Comparison of ENCODE assay signal across 8 mouse cellular contexts in the genomic region with DNA sequence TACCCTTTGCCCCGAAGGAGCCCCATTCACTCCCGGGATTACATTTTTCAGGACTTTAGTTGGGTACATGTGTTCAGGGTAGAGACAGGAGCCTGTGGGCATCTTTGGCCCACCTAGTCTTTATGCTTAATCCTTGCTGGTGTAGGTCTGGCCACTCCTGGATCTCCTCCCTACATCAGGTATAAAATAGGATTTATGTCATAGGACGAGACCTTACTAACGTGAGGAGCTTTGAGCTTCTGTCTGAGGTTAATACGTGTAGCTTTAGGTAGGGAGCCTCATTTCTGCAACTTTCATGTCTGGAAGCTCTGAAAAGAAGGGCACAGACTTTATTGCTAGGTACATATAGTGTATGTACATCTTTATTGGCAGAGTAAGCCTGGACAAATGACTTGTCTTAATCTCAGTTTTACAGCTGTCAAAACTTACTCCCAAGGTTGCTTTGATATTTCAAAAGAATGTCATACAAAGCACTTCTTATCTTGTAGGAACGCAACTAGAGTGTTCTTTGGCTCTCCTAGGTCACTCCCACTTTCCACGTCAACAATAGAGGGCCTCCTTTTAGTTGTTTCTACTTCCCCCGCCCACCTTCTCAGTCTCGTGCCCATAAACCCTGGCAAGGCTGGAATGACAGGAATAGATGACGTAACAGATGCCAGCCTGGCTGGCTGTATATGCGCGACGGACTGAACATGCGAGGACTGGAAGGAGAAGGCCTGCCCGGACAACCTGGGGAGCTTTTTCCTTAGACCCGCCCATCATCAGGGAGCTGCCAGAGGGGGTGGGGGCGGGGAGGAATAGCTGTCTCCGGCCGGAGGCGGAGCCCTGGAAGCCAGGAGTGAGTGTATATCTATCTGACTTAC. TPM values are rescaled to one million over a fixed set of nuclear protein-coding genes. Genes with fewer than 3 reads are reported as not detected.
DNase-seq lines count a peak whose midpoint lies in the region; ATAC-seq and TF ChIP-seq lines count a peak whose summit lies in the region.

No protein-coding gene starts in this region.

- peak overlapping the region; percentile 39 for H3K27ac ChIP-seq in embryonic fibroblast, embryonic 13.5 days (ENCODE audit: insufficient read depth, low read length)
- H3K27ac ChIP-seq in heart, embryonic 12.5 days (ENCODE audit: poor library complexity, severe bottlenecking), result peak overlapping the region; percentile 99
- H3K27ac ChIP-seq in kidney, embryonic 15.5 days, result peak overlapping the region; percentile 86
- peak overlapping the region; percentile 90 for H3K27ac ChIP-seq in limb, embryonic 15.5 days
- peak overlapping the region; percentile 72 for H3K27ac ChIP-seq in midbrain, embryonic 16.5 days (ENCODE audit: low read length)

- ATAC-seq in heart, embryonic 12.5 days (ENCODE audit: insufficient number of reproducible peaks, low FRiP score), result peak; percentile 75
- ATAC-seq in kidney, embryonic 15.5 days (replicated peaks; ENCODE audit: low FRiP score), result peak; percentile 59
- ATAC-seq in limb, embryonic 15.5 days (ENCODE audit: insufficient number of reproducible peaks, low FRiP score, low TSS enrichment, low read depth), result peak; percentile 57
- ATAC-seq in midbrain, embryonic 16.5 days, result peak; percentile 30; the same call in 1 of the 2 replicates

- H3K4me2 ChIP-seq in heart, embryonic 12.5 days, result peak overlapping the region; percentile 88
- peak overlapping the region; percentile 80 for H3K4me2 ChIP-seq in kidney, embryonic 15.5 days
- H3K4me2 ChIP-seq in limb, embryonic 15.5 days, result peak overlapping the region; percentile 80
- H3K4me2 ChIP-seq in midbrain, embryonic 16.5 days (ENCODE audit: low read length), result peak overlapping the region; percentile 94

- TF ChIP-seq CTCF in embryonic fibroblast, embryonic 13.5 days (IDR thresholded peaks at IDR 0.05; ENCODE audit: borderline replicate concordance, insufficient read depth, low read length), result no peak

- no peaks in the 10 kb centered on the region for H3K9me3 ChIP-seq in heart, embryonic 12.5 days (replicated peaks)
- H3K9me3 ChIP-seq in kidney, embryonic 15.5 days (replicated peaks), result no peaks in the 10 kb centered on the region
- no peaks in the 10 kb centered on the region for H3K9me3 ChIP-seq in limb, embryonic 15.5 days
- no peaks in the 10 kb centered on the region for H3K9me3 ChIP-seq in midbrain, embryonic 16.5 days (replicated peaks; ENCODE audit: control insufficient read depth, low read length, poor library complexity, severe bottlenecking)

- 6% methylated on average over 20 of the region's 20 CpGs for WGBS in heart, embryonic 12.5 days
- 6% methylated on average over 20 of the region's 20 CpGs for WGBS in kidney, embryonic 15.5 days
- 7% methylated on average over 20 of the region's 20 CpGs for WGBS in limb, embryonic 15.5 days
- WGBS in midbrain, embryonic 16.5 days, result 5% methylated on average over 20 of the region's 20 CpGs

- TF ChIP-seq POLR2A in embryonic fibroblast, embryonic 13.5 days (IDR thresholded peaks at IDR 0.05; ENCODE audit: low read depth, low read length), result peak; percentile 47

- peak overlapping the region; percentile 95; the same call in 1 of the 2 replicates for H3K9ac ChIP-seq in heart, embryonic 12.5 days
- H3K9ac ChIP-seq in kidney, embryonic 15.5 days, result peak overlapping the region; percentile 41
- H3K9ac ChIP-seq in limb, embryonic 15.5 days, result 0 out of 2 replicates have a peak overlapping the region, but pooled peaks have one; percentile 7
- peak overlapping the region; percentile 82 for H3K9ac ChIP-seq in midbrain, embryonic 16.5 days (ENCODE audit: low read depth, low read length)

- DNase-seq in B cell, adult 2 months, result peak; percentile 43 to 56
- peak; percentile 39 to 62 for DNase-seq in adrenal gland, postnatal 4 days (ENCODE audit: low spot score in 2 of 2)
- peak; percentile 52 to 65 for DNase-seq in spleen, postnatal 36 days (ENCODE audit: low spot score in 2 of 2)

- peaks cover 12% of the 10 kb centered on the region for H3K36me3 ChIP-seq in heart, embryonic 12.5 days
- H3K36me3 ChIP-seq in kidney, embryonic 15.5 days, result peaks cover 7% of the 10 kb centered on the region
- H3K36me3 ChIP-seq in limb, embryonic 15.5 days, result peaks cover 8% of the 10 kb centered on the region
- peaks cover under 1% of the 10 kb centered on the region; the same call in 1 of the 2 replicates for H3K36me3 ChIP-seq in midbrain, embryonic 16.5 days (ENCODE audit: control insufficient read depth, insufficient read depth, low read length)

- no peaks in the 10 kb centered on the region for H3K27me3 ChIP-seq in heart, embryonic 12.5 days (replicated peaks)
- peaks cover 20% of the 10 kb centered on the region for H3K27me3 ChIP-seq in kidney, embryonic 15.5 days
- H3K27me3 ChIP-seq in limb, embryonic 15.5 days, result peaks cover 9% of the 10 kb centered on the region
- H3K27me3 ChIP-seq in midbrain, embryonic 16.5 days (ENCODE audit: control insufficient read depth, insufficient read depth, low read depth, low read length), result no peaks in the 10 kb centered on the region; the same call in 1 of the 2 replicates

- H3K4me3 ChIP-seq in embryonic fibroblast, embryonic 13.5 days (ENCODE audit: insufficient read depth, low read length), result 0 out of 2 replicates have a peak overlapping the region, but pooled peaks have one; percentile 41
- peak overlapping the region; percentile 94 for H3K4me3 ChIP-seq in heart, embryonic 12.5 days
- H3K4me3 ChIP-seq in kidney, embryonic 15.5 days (replicated peaks), result peak overlapping the region; percentile 86
- H3K4me3 ChIP-seq in limb, embryonic 15.5 days, result peak overlapping the region; percentile 96
- H3K4me3 ChIP-seq in midbrain, embryonic 16.5 days (ENCODE audit: low read depth, low read length), result peak overlapping the region; percentile 76

- peaks cover 19% of the 10 kb centered on the region for H3K4me1 ChIP-seq in embryonic fibroblast, embryonic 13.5 days (ENCODE audit: control insufficient read depth, insufficient read depth, low read length)
- peaks cover 73% of the 10 kb centered on the region for H3K4me1 ChIP-seq in heart, embryonic 12.5 days (replicated peaks)
- H3K4me1 ChIP-seq in kidney, embryonic 15.5 days, result peaks cover 55% of the 10 kb centered on the region
- peaks cover 33% of the 10 kb centered on the region for H3K4me1 ChIP-seq in limb, embryonic 15.5 days
- peaks cover 27% of the 10 kb centered on the region for H3K4me1 ChIP-seq in midbrain, embryonic 16.5 days (ENCODE audit: control insufficient read depth, insufficient read depth, low read length)

RNA-seq across cellular contexts. Expression of a gene that starts 0.7 kb away (rescaled TPM):
- total RNA-seq in adrenal gland, postnatal 4 days (2021), result 10 to 100 TPM; 74.7 to 84.1 TPM
- polyA plus RNA-seq in embryonic fibroblast, embryonic 13.5 days (2011; ENCODE audit: insufficient read length, low read depth, missing spikeins), result 47.7 and 51.9 TPM in 2 replicates
- 66.9 and 71.0 TPM in 2 replicates for polyA plus RNA-seq in heart, embryonic 12.5 days (2016; fragmentation: Nextera tagmentation; extraction: Ambion mirVana)
- polyA plus RNA-seq in kidney, embryonic 15.5 days (2015; fragmentation: Nextera tagmentation; extraction: Ambion mirVana), result 59.4 and 61.1 TPM in 2 replicates
- polyA plus RNA-seq in limb, embryonic 15.5 days (2015; fragmentation: Nextera tagmentation; extraction: Ambion mirVana), result 86.7 and 87.1 TPM in 2 replicates
- polyA plus RNA-seq in midbrain, embryonic 16.5 days (2015; fragmentation: Nextera tagmentation; extraction: Ambion mirVana), result 119 and 121 TPM in 2 replicates

RNA-seq across cellular contexts. Expression of a gene that starts 10.2 kb away (rescaled TPM):
- total RNA-seq in adrenal gland, postnatal 4 days (2021), result not detected
- polyA plus RNA-seq in embryonic fibroblast, embryonic 13.5 days (2011; ENCODE audit: insufficient read length, low read depth, missing spikeins), result not detected in 2 replicates
- not detected in 2 replicates for polyA plus RNA-seq in heart, embryonic 12.5 days (2016; fragmentation: Nextera tagmentation; extraction: Ambion mirVana)
- not detected in 2 replicates for polyA plus RNA-seq in kidney, embryonic 15.5 days (2015; fragmentation: Nextera tagmentation; extraction: Ambion mirVana)
- not detected in 2 replicates for polyA plus RNA-seq in limb, embryonic 15.5 days (2015; fragmentation: Nextera tagmentation; extraction: Ambion mirVana)
- not detected in 2 replicates for polyA plus RNA-seq in midbrain, embryonic 16.5 days (2015; fragmentation: Nextera tagmentation; extraction: Ambion mirVana)

RNA-seq across cellular contexts. Expression of a gene that starts 37.0 kb away (rescaled TPM):
- total RNA-seq in adrenal gland, postnatal 4 days (2021), result under 1 TPM in 1 of 2 experiments, not detected in 1; 0.45 TPM
- polyA plus RNA-seq in embryonic fibroblast, embryonic 13.5 days (2011; ENCODE audit: insufficient read length, low read depth, missing spikeins), result not detected in 2 replicates
- 0.28 and 0.52 TPM in 2 replicates for polyA plus RNA-seq in heart, embryonic 12.5 days (2016; fragmentation: Nextera tagmentation; extraction: Ambion mirVana)
- polyA plus RNA-seq in kidney, embryonic 15.5 days (2015; fragmentation: Nextera tagmentation; extraction: Ambion mirVana), result 0.12 and 0.27 TPM in 2 replicates
- polyA plus RNA-seq in limb, embryonic 15.5 days (2015; fragmentation: Nextera tagmentation; extraction: Ambion mirVana), result 0.12 and 0.17 TPM in 2 replicates
- polyA plus RNA-seq in midbrain, embryonic 16.5 days (2015; fragmentation: Nextera tagmentation; extraction: Ambion mirVana), result 0.15 TPM in 1 of 2 replicates, not detected in the other

RNA-seq across cellular contexts. Expression of a gene that starts 37.5 kb away (rescaled TPM):
- total RNA-seq in adrenal gland, postnatal 4 days (2021), result 10 to 100 TPM; 23.3 to 26.6 TPM
- 7.2 and 8.9 TPM in 2 replicates for polyA plus RNA-seq in embryonic fibroblast, embryonic 13.5 days (2011; ENCODE audit: insufficient read length, low read depth, missing spikeins)
- 0.18 and 0.47 TPM in 2 replicates for polyA plus RNA-seq in heart, embryonic 12.5 days (2016; fragmentation: Nextera tagmentation; extraction: Ambion mirVana)
- 1.1 and 1.5 TPM in 2 replicates for polyA plus RNA-seq in kidney, embryonic 15.5 days (2015; fragmentation: Nextera tagmentation; extraction: Ambion mirVana)
- 0.64 and 1.1 TPM in 2 replicates for polyA plus RNA-seq in limb, embryonic 15.5 days (2015; fragmentation: Nextera tagmentation; extraction: Ambion mirVana)
- polyA plus RNA-seq in midbrain, embryonic 16.5 days (2015; fragmentation: Nextera tagmentation; extraction: Ambion mirVana), result 0.18 and 0.65 TPM in 2 replicates

RNA-seq across cellular contexts. Expression of a gene that starts 38.2 kb away (rescaled TPM):
- total RNA-seq in adrenal gland, postnatal 4 days (2021), result 10 to 100 TPM; 12.0 to 14.5 TPM
- not detected in 2 replicates for polyA plus RNA-seq in embryonic fibroblast, embryonic 13.5 days (2011; ENCODE audit: insufficient read length, low read depth, missing spikeins)
- polyA plus RNA-seq in heart, embryonic 12.5 days (2016; fragmentation: Nextera tagmentation; extraction: Ambion mirVana), result not detected in 2 replicates
- not detected in 2 replicates for polyA plus RNA-seq in kidney, embryonic 15.5 days (2015; fragmentation: Nextera tagmentation; extraction: Ambion mirVana)
- not detected in 2 replicates for polyA plus RNA-seq in limb, embryonic 15.5 days (2015; fragmentation: Nextera tagmentation; extraction: Ambion mirVana)
- polyA plus RNA-seq in midbrain, embryonic 16.5 days (2015; fragmentation: Nextera tagmentation; extraction: Ambion mirVana), result not detected in 2 replicates

Comparison
In these comparisons a context has a peak if more than half of its experiments do, and no peak if none do; other contexts are left out.
1. Peak in every context shown above with its lines: DNase-seq, ATAC-seq, H3K4me3 ChIP-seq and H3K27ac ChIP-seq.
2. H3K27ac ChIP-seq: peak in every context shown above with its lines; median percentile 99 in heart, embryonic 12.5 days; 90 in limb, embryonic 15.5 days; 86 in kidney, embryonic 15.5 days; 72 in midbrain, embryonic 16.5 days; 39 in embryonic fibroblast, embryonic 13.5 days.
3. H3K4me3 ChIP-seq: peak in every context shown above with its lines; median percentile 96 in limb, embryonic 15.5 days; 94 in heart, embryonic 12.5 days; 86 in kidney, embryonic 15.5 days; 76 in midbrain, embryonic 16.5 days; 41 in embryonic fibroblast, embryonic 13.5 days.
4. H3K9ac ChIP-seq: peak in every context shown above with its lines; median percentile 95 in heart, embryonic 12.5 days; 82 in midbrain, embryonic 16.5 days; 41 in kidney, embryonic 15.5 days; 7 in limb, embryonic 15.5 days.